Mouse (Mus musculus) intestine, postnatal 0 days (tissue): ENCODE measurements around the gene Wdtc1. TPM values are rescaled to one million over a fixed set of nuclear protein-coding genes. Genes with fewer than 3 reads are reported as not detected.
A peak's percentile ranks its signal among the peaks of the same experiment; 100 is the strongest.

ENCODE experiments used
- ATAC-seq: fragments of 200-750 bp; cut with Nextera tagmentation; 2 replicates; pipeline ENCODE4 v1.8.0; 2017; ENCODE audit warnings: mild to moderate bottlenecking, moderate TSS enrichment, moderate library complexity
- H3K27ac ChIP-seq: fragments of 300-500 bp; sonication (generic); 2 replicates; pipeline ENCODE4 v1.5.1; 2014; ENCODE audit warnings: mild to moderate bottlenecking, low read depth, low read length, moderate library complexity
- H3K27me3 ChIP-seq: fragments of 300-500 bp; sonication (generic); replicated peaks from 2 replicates; pipeline ENCODE4 v1.6.1; 2014; ENCODE audit warnings: low read length, mixed read lengths; ENCODE audit not compliant: control insufficient read depth, insufficient read depth
- H3K36me3 ChIP-seq: fragments of 300-500 bp; sonication (generic); 2 replicates; pipeline ENCODE4 v1.6.1; 2014; ENCODE audit warnings: mild to moderate bottlenecking, moderate library complexity; ENCODE audit not compliant: control insufficient read depth, insufficient read depth
- H3K4me1 ChIP-seq: fragments of 300-500 bp; sonication (generic); replicated peaks from 2 replicates; pipeline ENCODE4 v1.6.1; 2014; ENCODE audit warnings: antibody characterized with exemption, low read length, mixed read lengths; ENCODE audit not compliant: control insufficient read depth, insufficient read depth
- H3K4me2 ChIP-seq: fragments of 300-500 bp; sonication (generic); replicated peaks from 2 replicates; pipeline ENCODE4 v1.6.1; 2014; ENCODE audit warnings: low read depth, mild to moderate bottlenecking, moderate library complexity
- H3K4me3 ChIP-seq: fragments of 300-500 bp; sonication (generic); 2 replicates; pipeline ENCODE4 v1.5.1; 2014; ENCODE audit warnings: low read depth, low read length
- H3K9ac ChIP-seq: fragments of 300-500 bp; sonication (generic); 2 replicates; pipeline ENCODE4 v1.6.1; 2014; ENCODE audit warnings: mild to moderate bottlenecking, low read depth, low read length
- H3K9me3 ChIP-seq: fragments of 300-500 bp; sonication (generic); 2 replicates; pipeline ENCODE4 v1.6.1; 2016; ENCODE audit warnings: mixed run types; ENCODE audit not compliant: control insufficient read depth
- CTCF ChIP-seq: sonication (generic); IDR thresholded peaks from 2 replicates; pipeline ENCODE4 v1.5.1; 2016; ENCODE audit warnings: low read depth, mild to moderate bottlenecking, control low read depth, antibody characterized with exemption, moderate library complexity
- WGBS: fragments of 180-500 bp; shearing (Covaris S2); extraction: QIAGEN DNeasy Blood & Tissue Kit; methylation state at CpG from one replicate; pipeline ENCODE4 v1.1.7; 2014; 5-methylcytosine and 5-hydroxymethylcytosine counted together
- polyA plus RNA-seq: library from polyadenylated mRNA; unstranded; fragments of >200 nt; fragmentation: Nextera tagmentation; extraction: Ambion mirVana; gene quantifications from 2 replicates; pipeline ENCODE4 v1.2.1, GENCODE M21; 2015

The Wdtc1 gene
- polyA plus RNA-seq, 1 experiment from 2014 or later, result 7.2 TPM

DNA sequence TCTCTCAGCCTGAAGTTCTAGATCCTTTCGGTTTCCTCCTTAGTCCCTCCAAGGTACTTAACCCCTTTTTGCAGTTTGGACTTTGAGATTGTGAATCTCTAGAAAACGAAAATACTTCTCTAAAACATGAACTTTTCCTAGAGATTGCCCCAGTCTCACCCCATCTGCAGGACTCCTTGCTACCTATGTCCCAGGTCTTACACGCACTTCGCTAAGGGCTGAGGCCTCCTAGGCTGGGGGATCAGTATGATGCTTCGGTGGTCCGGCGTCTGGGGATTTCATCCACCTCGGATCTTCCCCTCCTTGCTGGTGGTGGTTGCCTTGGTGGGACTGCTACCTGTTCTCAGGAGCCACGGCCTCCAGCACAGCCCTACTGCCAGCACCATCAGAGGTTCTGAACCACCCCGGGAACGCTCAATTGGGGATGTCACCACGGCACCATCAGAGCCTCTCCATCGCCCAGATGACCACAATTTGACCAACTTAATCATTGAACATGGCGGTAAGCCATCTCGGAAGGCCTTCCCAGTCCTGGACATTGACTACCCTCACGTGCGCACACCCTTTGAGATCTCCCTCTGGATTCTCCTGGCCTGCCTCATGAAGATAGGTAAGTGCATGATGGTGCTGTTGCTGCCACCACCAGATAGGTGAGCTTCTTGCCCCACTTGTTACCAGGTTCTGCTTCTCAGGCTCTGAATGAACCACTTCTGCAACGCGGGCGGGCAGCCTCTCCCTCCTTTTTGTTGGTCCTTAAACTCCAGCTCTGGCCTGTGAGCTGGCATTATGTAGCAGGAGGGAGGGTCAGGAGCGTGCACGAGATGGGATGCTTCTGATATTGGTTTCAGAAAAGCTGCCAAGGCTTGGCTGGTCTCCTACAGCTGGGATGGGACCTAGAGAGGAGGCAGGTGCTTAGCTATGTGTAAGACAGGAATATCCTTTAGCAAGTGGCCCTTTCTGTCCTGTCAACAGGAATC is 17.3 kb upstream of the Wdtc1 start:
- ATAC-seq, result no peak
- Histone ChIP-seq H3K27ac (peak overlapping the region; percentile 87; the same call in 1 of the 2 replicates), H3K4me1 (peaks cover 19% of the 10 kb centered on the region; the same call in 1 of the 2 replicates), H3K4me3 (peak overlapping the region; percentile 88), H3K27me3 (no peaks in the 10 kb centered on the region), H3K4me2 (peak overlapping the region; percentile 78), H3K36me3 (peaks cover 7% of the 10 kb centered on the region), H3K9ac (peak overlapping the region; percentile 89), H3K9me3 (no peaks in the 10 kb centered on the region)
- 52% methylated on average over 22 of the region's 22 CpGs for WGBS
- no peak for TF ChIP-seq CTCF

DNA sequence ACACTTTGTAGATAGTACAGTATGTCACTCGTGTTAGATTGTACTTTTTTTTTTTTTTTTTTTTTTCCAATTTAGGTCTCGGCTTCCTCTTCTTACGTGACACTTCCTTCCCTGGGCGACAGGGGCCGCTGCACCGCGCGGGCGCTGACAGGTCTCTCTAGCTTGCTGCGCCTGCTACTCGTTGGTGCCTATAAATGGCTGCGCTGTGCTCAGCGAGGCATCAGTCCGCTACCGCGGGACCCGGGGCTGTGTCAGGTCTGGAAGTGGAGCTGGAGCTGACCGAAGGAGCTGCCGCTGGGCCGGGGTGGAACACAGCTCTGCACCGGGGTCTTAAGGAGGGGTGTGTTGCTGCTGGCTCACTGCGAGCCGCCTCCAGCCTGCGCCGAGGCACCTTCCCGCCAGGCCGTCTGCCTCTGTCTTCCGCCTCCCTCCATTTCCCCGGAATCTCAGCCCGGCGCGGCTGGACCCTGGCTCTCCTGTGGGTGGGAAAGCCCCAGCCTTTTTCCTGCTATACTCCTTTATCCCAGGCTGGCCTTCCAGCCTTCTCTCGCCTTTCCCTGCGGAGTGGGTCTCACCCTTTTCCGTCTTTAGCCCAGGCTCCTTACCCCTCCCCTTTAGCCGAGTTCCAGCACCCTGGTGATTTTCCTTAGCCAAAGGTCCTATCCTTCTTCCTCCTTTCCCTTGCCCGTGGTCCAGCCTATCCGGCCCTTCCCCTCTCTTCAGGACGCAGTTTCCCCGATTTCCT is 16.4 kb upstream of the Wdtc1 start, which contains the start of gene Slc9a1:
TSS of gene Slc9a1 (plus strand) at position 154 of the 745 bp plus-strand sequence.
- H3K36me3 ChIP-seq, result peaks cover 2% of the 10 kb centered on the region
- peaks cover 19% of the 10 kb centered on the region; the same call in 1 of the 2 replicates for H3K4me1 ChIP-seq
- peak within 1 kb of the TSS; percentile 78 for H3K4me2 ChIP-seq
- WGBS, result under 1% methylated on average over 40 of the region's 40 CpGs
- H3K27me3 ChIP-seq, result no peaks in the 10 kb centered on the region
- peak within 1 kb of the TSS; percentile 88 for H3K4me3 ChIP-seq
- no peaks in the 10 kb centered on the region for H3K9me3 ChIP-seq
- TF ChIP-seq CTCF, result peak; percentile 96
- ATAC-seq, result peak; percentile 91
- H3K27ac ChIP-seq, result peak within 1 kb of the TSS; percentile 87
- H3K9ac ChIP-seq, result peak within 1 kb of the TSS; percentile 89

- ATAC-seq, result no peak
- no peak for TF ChIP-seq CTCF
- WGBS, result 92% methylated on average over 6 of the region's 6 CpGs
Measured at GRCm38 (mm10) chr4:133354641-133355040, 1.4 kb upstream of the Wdtc1 start.

GRCm38 (mm10) chr4:133352797-133353196 is 484 bp downstream of the Wdtc1 start:
- Histone ChIP-seq H3K4me1 (no peaks in the 10 kb centered on the region), H3K4me2 (no peak overlapping the region), H3K4me3 (no peak overlapping the region), H3K27ac (no peak overlapping the region), H3K36me3 (no peaks in the 10 kb centered on the region), H3K27me3 (no peaks in the 10 kb centered on the region), H3K9me3 (no peaks in the 10 kb centered on the region), H3K9ac (no peak overlapping the region)
- no peak for TF ChIP-seq CTCF
- WGBS, result 73% methylated on average over 10 of the region's 10 CpGs
- no peak for ATAC-seq

More at GRCm38 (mm10) chr4:133354641-133355040, 1.4 kb upstream of the Wdtc1 start:
- H3K27ac ChIP-seq, result no peak overlapping the region
- no peaks in the 10 kb centered on the region for H3K27me3 ChIP-seq
- no peak overlapping the region for H3K4me3 ChIP-seq
- H3K9me3 ChIP-seq, result no peaks in the 10 kb centered on the region
- no peaks in the 10 kb centered on the region for H3K4me1 ChIP-seq
- no peaks in the 10 kb centered on the region for H3K36me3 ChIP-seq
- no peak overlapping the region for H3K4me2 ChIP-seq
- no peak overlapping the region for H3K9ac ChIP-seq

GRCm38 (mm10) chr4:133348051-133348775 is 5.1 kb downstream of the Wdtc1 start:
- no peaks in the 10 kb centered on the region for H3K36me3 ChIP-seq
- no peak for TF ChIP-seq CTCF
- H3K9me3 ChIP-seq, result no peaks in the 10 kb centered on the region
- no peak overlapping the region for H3K27ac ChIP-seq
- no peak overlapping the region for H3K9ac ChIP-seq
- ATAC-seq, result no peak
- no peak overlapping the region for H3K4me2 ChIP-seq
- no peaks in the 10 kb centered on the region for H3K27me3 ChIP-seq
- H3K4me3 ChIP-seq, result no peak overlapping the region
- WGBS, result 89% methylated on average over 5 of the region's 5 CpGs
- no peaks in the 10 kb centered on the region for H3K4me1 ChIP-seq

DNA sequence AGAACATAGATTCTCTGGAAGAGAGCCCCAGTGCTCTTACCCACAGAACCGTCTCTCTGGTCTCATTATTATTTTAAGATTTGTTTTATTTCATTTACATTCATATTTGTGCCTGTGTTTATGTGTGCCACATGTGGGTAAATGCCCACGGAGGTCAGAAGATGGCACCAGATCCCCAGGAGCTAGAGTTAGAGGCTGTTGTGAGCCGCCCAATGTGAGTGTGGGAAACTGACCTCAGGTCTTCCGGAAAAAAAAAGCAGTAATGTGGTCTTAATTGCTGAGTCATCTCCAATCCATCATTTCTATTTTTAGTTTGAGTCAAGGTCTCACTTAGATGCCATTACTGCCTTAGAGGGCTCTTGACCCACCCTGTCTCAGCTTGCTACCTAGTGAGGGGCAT is 5.7 kb downstream of the Wdtc1 start:
- H3K9ac ChIP-seq, result no peak overlapping the region
- TF ChIP-seq CTCF, result peak; percentile 61
- H3K27me3 ChIP-seq, result no peaks in the 10 kb centered on the region
- ATAC-seq, result no peak
- no peak overlapping the region for H3K4me2 ChIP-seq
- no peaks in the 10 kb centered on the region for H3K9me3 ChIP-seq
- 70% methylated on average over 4 of the region's 4 CpGs for WGBS
- H3K4me1 ChIP-seq, result no peaks in the 10 kb centered on the region
- H3K4me3 ChIP-seq, result no peak overlapping the region
- no peak overlapping the region for H3K27ac ChIP-seq
- H3K36me3 ChIP-seq, result no peaks in the 10 kb centered on the region
